Mouse (Mus musculus): ENCODE measurements at regions not wholly inside any gene's neighbourhood (a gene's known extent, or its start where the extent isn't known, plus 50 kb on each side); places are given as distances from the start of the nearest gene placed in this dataset.
"Not testable (repeated sequence)": the region's sequence is repeated elsewhere in the genome, so short reads cannot be mapped to it uniquely, and the experiment has no call there.

DNA sequence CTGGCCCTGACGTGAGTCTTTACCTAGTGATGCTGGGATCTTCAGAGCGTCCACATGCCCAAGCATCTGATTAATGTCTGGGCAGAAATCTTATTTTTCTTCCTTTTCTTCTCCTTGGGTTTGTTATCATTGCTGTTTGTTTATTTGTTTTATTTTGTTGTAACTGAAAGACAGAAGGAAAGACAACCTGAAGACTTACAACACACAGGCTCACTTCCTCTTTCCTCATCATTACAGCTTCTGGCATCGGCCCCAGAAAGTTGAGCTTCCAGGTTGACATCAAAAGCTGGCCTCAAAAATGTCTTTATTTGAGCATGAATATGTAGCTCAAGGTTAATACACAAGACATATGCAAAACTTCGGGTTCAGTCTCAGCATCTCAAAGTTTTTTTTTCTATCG, 846.4 kb downstream of the Diaph3 start:
- TF ChIP-seq HCFC1 (IDR thresholded peaks at IDR 0.05; ENCODE audit: borderline replicate concordance, insufficient read depth, low read length); CHD2 (IDR thresholded peaks at IDR 0.05; ENCODE audit: low read depth, low read length); ZNF384 (IDR thresholded peaks at IDR 0.05; ENCODE audit: low read depth, low read length); MAFK (IDR thresholded peaks at IDR 0.05; ENCODE audit: insufficient read depth, low read depth, low read length); ZC3H11A (IDR thresholded peaks at IDR 0.05; ENCODE audit: borderline replicate concordance, low read depth, low read length): not testable (repeated sequence)

Measured in ES-E14 (cell line).